Mouse (Mus musculus) bone marrow macrophage, adult 2 months (primary cell): Measurements from ENCODE around the gene Actr8.

ENCODE experiments used
- CTCF ChIP-seq: IDR thresholded peaks from 2 replicates; pipeline ENCODE4 v1.5.1; 2012; ENCODE audit warnings: low read depth, mild to moderate bottlenecking, low read length, moderate library complexity
- POLR2A ChIP-seq: IDR thresholded peaks from 2 replicates; pipeline ENCODE4 v1.6.1; 2012; ENCODE audit warnings: mild to moderate bottlenecking, low read depth, low read length, borderline replicate concordance

DNA sequence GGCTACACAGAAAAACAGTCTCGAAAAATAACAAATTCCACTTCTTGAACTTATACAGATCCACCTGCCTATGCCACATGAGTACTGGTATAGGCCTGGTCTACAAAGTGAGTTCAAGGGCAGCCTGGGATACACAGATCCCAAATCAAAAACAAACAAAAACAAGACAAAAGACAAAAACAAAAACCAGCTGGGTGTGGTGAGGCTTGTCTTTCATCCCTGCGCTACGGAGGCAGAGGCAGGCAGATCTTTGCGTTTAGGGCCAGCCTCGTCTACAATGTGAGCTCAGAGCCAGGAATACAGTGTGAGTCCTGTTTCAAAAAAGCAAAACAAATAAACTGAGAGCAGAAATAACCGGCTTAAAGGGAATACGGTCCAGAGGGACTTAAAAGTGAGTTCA is 10.5 kb upstream of the Actr8 start:
- no peak for TF ChIP-seq CTCF
- no peak for TF ChIP-seq POLR2A
